Mouse (Mus musculus) MEL-GATA-1-ER (cell line): ENCODE measurements around the gene Pik3r5.

Source experiments
- DNase-seq: peaks from one replicate; pipeline ENCODE4 v3.0.0-alpha.2; 2012; ENCODE audit warnings: low read depth; ENCODE audit errors: extremely low read depth

Gene Pik3r5

GRCm38 (mm10) chr11:68483213-68483612 lies 51.3 kb downstream of the Pik3r5 start:
- peak; percentile 75 for DNase-seq

- no peak for DNase-seq
These were observed 52.5 kb downstream of the Pik3r5 start for GRCm38 (mm10) chr11:68484431-68484830.

- DNase-seq, result peak; percentile 74
These were observed 53.5 kb downstream of the Pik3r5 start for GRCm38 (mm10) chr11:68485206-68485942.

DNA sequence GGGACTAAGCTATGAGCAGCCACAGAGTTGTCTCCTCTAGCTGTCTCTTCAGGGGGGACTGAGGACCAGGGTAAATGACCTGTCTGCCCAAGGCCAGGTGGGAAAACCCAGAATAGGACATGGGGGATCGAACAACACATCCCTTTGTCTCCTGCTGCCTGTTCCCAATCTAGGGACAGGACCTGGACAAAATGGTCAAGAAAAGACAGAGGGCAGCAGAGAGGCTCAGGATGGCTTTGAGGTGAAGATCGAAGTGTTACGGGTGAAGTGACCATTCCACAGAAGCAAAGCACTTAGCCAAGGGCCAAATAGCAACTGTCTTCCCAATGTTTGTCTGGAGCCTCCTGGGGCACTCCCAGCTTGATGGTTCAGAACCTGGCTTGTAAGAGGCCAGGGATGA lies 54.2 kb downstream of the Pik3r5 start:
- DNase-seq, result no peak

DNA sequence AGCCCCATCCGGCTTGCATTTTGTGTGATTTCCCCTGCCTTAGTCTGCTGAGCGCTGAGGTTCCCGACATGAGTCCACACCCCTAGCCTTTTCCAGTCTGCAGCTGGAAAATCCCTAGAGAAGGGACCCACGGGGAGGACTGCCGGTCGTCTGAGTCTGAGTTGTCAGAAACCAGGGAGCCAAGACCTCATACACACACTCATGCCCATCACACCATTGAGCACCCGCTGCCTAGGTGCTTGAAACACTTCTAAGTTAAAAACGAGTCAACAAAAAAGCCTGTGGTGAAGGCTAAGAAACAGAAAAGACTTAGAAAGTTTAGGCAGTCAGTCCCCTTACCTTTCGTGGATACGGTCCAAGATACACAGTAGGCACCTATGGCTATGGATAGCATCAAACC lies 55.8 kb downstream of the Pik3r5 start:
- no peak for DNase-seq

GRCm38 (mm10) chr11:68488256-68488824 lies 56.4 kb downstream of the Pik3r5 start:
- no peak for DNase-seq

DNA sequence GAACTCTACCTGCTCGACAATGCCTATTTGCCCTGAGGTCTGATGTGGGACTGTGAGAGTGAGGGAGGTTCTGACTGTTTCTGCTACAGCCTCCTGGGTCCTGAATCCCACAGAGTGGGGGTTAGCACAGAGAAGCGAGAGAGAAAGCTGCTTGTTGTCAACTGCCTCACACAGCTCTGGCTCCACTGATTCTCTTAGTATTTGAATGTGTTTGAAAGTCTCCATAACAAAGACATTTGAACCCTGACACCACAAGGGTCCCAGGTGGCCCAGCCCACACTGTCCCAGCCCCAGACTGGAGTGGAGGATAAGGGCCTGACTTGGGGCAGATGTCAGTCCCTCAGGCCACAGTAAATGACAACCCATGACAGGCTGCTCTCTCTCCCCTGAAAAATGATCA lies 57.3 kb downstream of the Pik3r5 start:
- no peak for DNase-seq

- DNase-seq, result no peak
These were observed 60.7 kb downstream of the Pik3r5 start for GRCm38 (mm10) chr11:68492592-68492991.

GRCm38 (mm10) chr11:68493760-68494159 lies 61.8 kb downstream of the Pik3r5 start:
- DNase-seq, result peak; percentile 52

DNA sequence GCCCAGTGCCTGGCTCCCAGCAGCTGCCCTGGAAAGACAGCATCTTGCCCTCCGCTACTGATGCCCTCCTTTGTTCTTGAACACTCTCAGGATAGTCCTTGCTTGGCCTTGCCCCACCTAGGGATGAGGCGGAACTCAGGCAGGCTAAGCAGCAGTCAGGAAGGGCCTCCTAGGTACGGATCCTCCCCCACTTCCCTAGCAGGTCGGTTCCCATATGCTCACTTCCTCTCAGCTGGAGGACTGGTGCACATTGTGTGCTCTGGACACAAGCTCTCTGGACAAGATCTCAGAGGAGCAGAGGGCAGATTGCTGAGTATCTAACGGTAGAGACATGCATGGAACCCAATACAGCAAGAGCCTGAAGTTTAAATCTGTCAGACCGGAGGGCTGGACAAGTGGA lies 65.2 kb downstream of the Pik3r5 start:
- DNase-seq, result no peak

DNA sequence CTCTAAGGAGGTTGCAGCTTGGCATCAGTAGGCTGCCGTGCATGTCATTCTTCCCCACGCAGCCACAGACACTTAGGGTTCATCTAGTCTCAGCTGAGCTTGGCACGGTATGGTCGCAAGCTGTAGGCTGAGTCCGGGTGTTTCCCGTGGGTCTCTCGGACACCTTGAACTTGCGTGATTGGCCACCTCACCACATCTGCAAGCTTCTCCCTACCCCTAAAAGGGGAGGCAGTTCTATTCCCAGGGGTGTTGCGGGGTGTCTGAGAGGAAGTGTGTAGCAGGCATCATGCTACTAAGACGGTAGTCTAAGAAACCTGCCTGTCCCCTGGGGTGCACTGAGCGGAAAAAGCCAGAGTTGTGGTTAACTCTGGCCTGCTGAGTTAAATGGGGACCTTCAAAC lies 66.6 kb downstream of the Pik3r5 start:
- no peak for DNase-seq

- peak; percentile 71 for DNase-seq
These were observed 67.2 kb downstream of the Pik3r5 start for GRCm38 (mm10) chr11:68498999-68499699.

GRCm38 (mm10) chr11:68500949-68501350 lies 69.0 kb downstream of the Pik3r5 start:
- DNase-seq, result no peak

GRCm38 (mm10) chr11:68502408-68502807 lies 70.5 kb downstream of the Pik3r5 start:
- no peak for DNase-seq

- no peak for DNase-seq
These were observed 71.1 kb downstream of the Pik3r5 start, which contains the start of gene Pik3r6 for GRCm38 (mm10) chr11:68502902-68503629. Pik3r6 (plus strand) TSS chr11:68503019.

- DNase-seq, result no peak
These were observed 73.0 kb downstream of the Pik3r5 start for GRCm38 (mm10) chr11:68504913-68505312.

- DNase-seq, result no peak
These were observed 75.3 kb downstream of the Pik3r5 start for GRCm38 (mm10) chr11:68507246-68507645.

DNA sequence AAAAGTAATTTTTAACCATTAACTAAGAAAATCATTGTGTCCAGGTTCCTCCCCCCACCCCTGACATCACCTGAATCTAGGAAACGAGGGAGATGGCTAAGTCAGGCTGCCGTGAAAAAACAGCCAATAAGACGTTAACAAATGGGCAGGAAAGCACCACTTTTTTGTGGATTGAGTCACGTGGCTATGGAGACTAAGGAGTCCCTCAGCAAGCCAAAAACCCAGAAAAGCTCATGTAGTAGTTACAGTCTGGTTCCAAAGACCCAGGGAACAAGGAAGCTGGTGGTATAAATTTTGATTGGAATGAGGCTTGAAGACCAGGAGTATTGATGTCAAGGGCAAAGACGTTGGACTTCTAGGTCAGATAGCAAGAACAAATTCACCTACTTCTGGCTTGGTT lies 76.7 kb downstream of the Pik3r5 start:
- DNase-seq, result no peak

DNA sequence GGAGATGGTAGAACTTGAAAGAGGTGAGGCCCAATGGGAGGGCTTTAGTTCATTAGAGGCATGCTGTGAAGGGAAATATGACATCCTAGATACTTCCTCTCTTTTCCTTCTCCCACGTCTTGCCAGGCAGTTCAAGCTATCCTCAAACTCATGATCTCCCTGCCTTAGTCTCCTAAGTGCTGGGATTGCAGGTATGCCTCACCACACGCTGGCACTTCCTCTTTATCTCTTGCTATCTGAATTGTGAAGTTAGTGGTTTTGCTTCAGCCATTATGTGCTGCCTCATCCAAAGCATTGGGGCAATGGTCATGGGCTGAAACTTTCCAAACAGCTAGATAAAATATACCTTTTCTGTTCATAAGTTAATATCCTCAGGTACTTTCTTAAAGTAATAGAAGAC lies 77.3 kb downstream of the Pik3r5 start:
- DNase-seq, result no peak

DNA sequence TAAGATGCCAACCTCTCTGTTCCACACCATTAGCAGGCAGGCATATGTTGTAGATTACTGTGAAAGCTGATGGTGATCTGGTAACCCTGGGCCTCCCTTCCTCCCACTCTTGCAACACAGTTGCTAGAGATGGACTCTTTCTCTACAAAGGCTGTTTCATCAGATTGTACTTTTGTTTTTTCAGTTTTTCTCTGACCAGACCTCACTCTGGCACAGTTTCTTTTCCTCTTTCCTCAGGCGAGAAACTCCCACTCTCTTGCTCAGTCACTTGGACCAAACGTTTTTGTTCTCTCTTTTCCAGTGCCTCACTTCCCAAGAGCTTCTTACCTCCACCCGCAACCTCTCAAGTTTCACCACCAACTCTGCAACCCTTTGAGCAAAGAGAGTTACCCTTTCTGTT lies 82.0 kb downstream of the Pik3r5 start:
- DNase-seq, result no peak

DNA sequence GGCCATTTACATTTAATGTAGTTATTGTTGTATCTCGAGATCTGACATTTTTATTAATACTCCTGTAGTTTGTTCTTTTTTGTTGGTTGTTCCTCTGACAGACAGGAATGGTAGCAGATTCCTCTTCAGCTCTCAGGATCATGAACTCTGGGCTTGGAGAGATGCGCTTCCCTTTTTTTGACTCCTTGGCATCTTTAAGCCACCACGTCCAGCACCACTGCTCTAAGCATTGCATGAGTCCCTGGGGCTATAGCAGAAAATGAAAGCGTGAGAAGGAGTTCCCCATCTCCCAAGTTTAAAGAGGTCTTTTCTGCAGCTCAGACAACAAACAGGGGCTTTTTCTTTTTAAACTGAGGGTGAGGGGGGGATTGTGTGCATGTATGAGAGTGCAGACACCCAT lies 87.4 kb downstream of the Pik3r5 start:
- no peak for DNase-seq

DNA sequence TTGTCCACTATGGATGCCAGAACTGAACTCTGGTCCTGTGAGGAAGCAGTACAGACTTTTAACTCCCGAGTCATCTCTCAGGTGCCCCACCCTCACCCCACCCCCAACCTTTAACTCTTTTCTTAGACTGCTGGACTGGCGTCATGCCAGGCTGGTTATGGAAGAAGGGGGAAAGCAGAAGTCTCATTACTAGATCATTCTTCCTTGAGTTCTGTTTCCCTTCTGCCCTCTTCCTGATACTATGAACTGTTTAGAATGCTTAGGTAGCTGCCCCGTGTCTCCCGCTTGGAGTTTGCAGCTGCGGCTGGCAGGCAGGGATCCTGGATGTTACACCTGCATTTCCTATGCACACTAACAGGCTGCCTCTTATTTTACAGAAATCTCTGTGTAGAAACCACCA lies 87.9 kb downstream of the Pik3r5 start:
- DNase-seq, result peak; percentile 70
